Comparison of ENCODE assay signal across 10 mouse cellular contexts in genomic region chr2:30897291-30897690, GRCm38 (mm10). TPM values are rescaled to one million over a fixed set of nuclear protein-coding genes. Genes with fewer than 3 reads are reported as not detected.
A peak's percentile ranks its signal among the peaks of the same experiment; 100 is the strongest.
DNase-seq lines count a peak whose midpoint lies in the region; TF ChIP-seq lines count a peak whose summit lies in the region.
"Had no signal": no experiment of that assay in that cellular context is flagged by ENCODE, and none has a peak within 500 bp of the region (broad histone marks: within the 10 kb centered on the region; RNA-seq: fewer than 3 reads in every experiment).

No protein-coding gene starts in this region.

- no peak overlapping the region for H3K27ac ChIP-seq in kidney, adult 2 months (ENCODE audit: insufficient read depth, low read depth, low read length)
- peak overlapping the region; percentile 33; the same call in 1 of the 2 replicates for H3K27ac ChIP-seq in limb, embryonic 10.5 days
- H3K27ac ChIP-seq: hindbrain, embryonic 15.5 days had no signal

- H3K4me1 ChIP-seq in kidney, adult 2 months (ENCODE audit: control insufficient read depth, insufficient read depth, low read length) = peaks cover 3% of the 10 kb centered on the region; the same call in 1 of the 2 replicates
- peaks cover 48% of the 10 kb centered on the region for H3K4me1 ChIP-seq in limb, embryonic 10.5 days
- H3K4me1 ChIP-seq: hindbrain, embryonic 15.5 days had no signal

- 27% methylated on average over 6 of the region's 6 CpGs for whole genome bisulfite sequencing in kidney, adult 2 months
- 31% methylated on average over 6 of the region's 6 CpGs for WGBS in limb, embryonic 10.5 days

- DNase-seq in kidney, adult 2 months = peak; percentile 42
- no peak for DNase-seq in kidney, postnatal 14 days
- DNase-seq in 3T3-L1 (ENCODE audit: low read depth, low spot score) = peak; percentile 67
- DNase-seq in NIH3T3 (ENCODE audit: low read depth) = peak; percentile 85
- no peak for DNase-seq in limb, embryonic 10.5 days (ENCODE audit: low spot score)
- no peak for DNase-seq in urinary bladder, postnatal 36 days (ENCODE audit: low spot score in 2 of 2)
- DNase-seq in layer of hippocampus, postnatal 10 days (ENCODE audit: low spot score in 2 of 2) = no peak
- DNase-seq: liver; right cerebral cortex, postnatal 14 days had no signal

- TF ChIP-seq CTCF in kidney, adult 2 months (conservative IDR thresholded peaks at IDR 0.05; ENCODE audit: insufficient read depth, insufficient read length, low read depth, low read length) = no peak

- no peaks in the 10 kb centered on the region for H3K9me3 ChIP-seq in limb, embryonic 10.5 days (replicated peaks)
- H3K9me3 ChIP-seq: hindbrain, embryonic 15.5 days had no signal

- H3K27me3 ChIP-seq in kidney, adult 2 months (replicated peaks; ENCODE audit: control insufficient read depth, insufficient read depth, low read length) = no peaks in the 10 kb centered on the region
- H3K27me3 ChIP-seq in limb, embryonic 10.5 days (ENCODE audit: low read depth, poor library complexity, severe bottlenecking) = peaks cover 11% of the 10 kb centered on the region

- H3K4me3 ChIP-seq in kidney, adult 2 months (ENCODE audit: insufficient read depth, low read depth, low read length) = no peak overlapping the region
- H3K4me3 ChIP-seq in limb, embryonic 10.5 days = no peak overlapping the region
- H3K4me3 ChIP-seq: hindbrain, embryonic 15.5 days had no signal

- no peaks in the 10 kb centered on the region for H3K36me3 ChIP-seq in kidney, adult 2 months (ENCODE audit: control insufficient read depth, insufficient read depth, low read length)
- peaks cover 5% of the 10 kb centered on the region; the same call in 1 of the 2 replicates for H3K36me3 ChIP-seq in limb, embryonic 10.5 days
- H3K36me3 ChIP-seq: hindbrain, embryonic 15.5 days had no signal

- TF ChIP-seq POLR2A in kidney, adult 2 months (IDR thresholded peaks at IDR 0.05; ENCODE audit: low read depth, low read length) = no peak

RNA-seq across cellular contexts. Expression of gene Ptges, which starts 32.4 kb away (rescaled TPM):
- 36.3 and 45.2 TPM in 2 replicates for polyA plus RNA-seq in kidney, adult 2 months (2012; rRNA removed)
- 10.1 and 11.8 TPM in 2 replicates for polyA plus RNA-seq in limb, embryonic 10.5 days (2016; fragmentation: Nextera tagmentation; extraction: Ambion mirVana)
- 1 to 10 TPM; 5.7 to 6.6 TPM for total RNA-seq in layer of hippocampus, postnatal 10 days (2021)

RNA-seq across cellular contexts. Expression of gene Tor1b, which starts 55.5 kb away (rescaled TPM):
- polyA plus RNA-seq in kidney, adult 2 months (2012; rRNA removed) = 22.4 and 22.7 TPM in 2 replicates
- 26.7 and 27.6 TPM in 2 replicates for polyA plus RNA-seq in limb, embryonic 10.5 days (2016; fragmentation: Nextera tagmentation; extraction: Ambion mirVana)
- 10 to 100 TPM; 33.3 to 35.2 TPM for total RNA-seq in layer of hippocampus, postnatal 10 days (2021)

Comparison
In these comparisons a context has a peak if more than half of its experiments do, and no peak if none do; other contexts are left out.
1. DNase-seq: peak in kidney, adult 2 months (single experiment), 3T3-L1 (single experiment) and NIH3T3 (single experiment); none in kidney, postnatal 14 days (single experiment), limb, embryonic 10.5 days (single experiment), urinary bladder, postnatal 36 days (0 of 2) and layer of hippocampus, postnatal 10 days (0 of 2).